Mouse (Mus musculus) lung, embryonic 14.5 days (tissue): ENCODE measurements around the gene Pdzd11. TPM values are rescaled to one million over a fixed set of nuclear protein-coding genes. Genes with fewer than 3 reads are reported as not detected.

Experiments
- ATAC-seq: fragments of 200-750 bp; cut with Nextera tagmentation; 2 replicates; pipeline ENCODE4 v1.8.0; 2017; ENCODE audit warnings: mild to moderate bottlenecking, moderate TSS enrichment, moderate library complexity; ENCODE audit not compliant: insufficient read depth
- DNase-seq: peaks from one replicate; pipeline ENCODE4 v3.0.0-alpha.2; 2015
- H3K27ac ChIP-seq: fragments of 300-500 bp; sonication (generic); 2 replicates; pipeline ENCODE4 v1.5.1; 2014; ENCODE audit warnings: low read depth, mild to moderate bottlenecking, moderate library complexity
- H3K27me3 ChIP-seq: fragments of 300-500 bp; sonication (generic); 2 replicates; pipeline ENCODE4 v1.6.1; 2014; ENCODE audit warnings: low read length, control low read depth; ENCODE audit not compliant: insufficient read depth
- H3K36me3 ChIP-seq: fragments of 300-500 bp; sonication (generic); 2 replicates; pipeline ENCODE4 v1.6.1; 2014; ENCODE audit warnings: control low read depth; ENCODE audit not compliant: insufficient read depth
- H3K4me1 ChIP-seq: fragments of 300-500 bp; sonication (generic); 2 replicates; pipeline ENCODE4 v1.6.1; 2014; ENCODE audit warnings: antibody characterized with exemption, control low read depth; ENCODE audit not compliant: insufficient read depth
- H3K4me2 ChIP-seq: fragments of 300-500 bp; sonication (generic); 2 replicates; pipeline ENCODE4 v1.6.1; 2014; ENCODE audit warnings: mild to moderate bottlenecking
- H3K4me3 ChIP-seq: fragments of 300-500 bp; sonication (generic); 2 replicates; pipeline ENCODE4 v1.5.1; 2014; ENCODE audit warnings: low read depth, low read length
- H3K9ac ChIP-seq: fragments of 300-500 bp; sonication (generic); 2 replicates; pipeline ENCODE4 v1.6.1; 2014
- H3K9me3 ChIP-seq: fragments of 300-500 bp; sonication (generic); 2 replicates; pipeline ENCODE4 v1.6.1; 2016; ENCODE audit warnings: low read depth, low read length, control low read depth
- CTCF ChIP-seq: IDR thresholded peaks from 2 replicates; pipeline ENCODE4 v1.5.1; 2016; ENCODE audit warnings: antibody characterized with exemption, low read depth
- WGBS: fragments of 180-500 bp; shearing (Covaris S2); extraction: QIAGEN DNeasy Blood & Tissue Kit; methylation state at CpG from one replicate; pipeline ENCODE4 v1.1.7; 2014; 5-methylcytosine and 5-hydroxymethylcytosine counted together
- polyA plus RNA-seq: library from polyadenylated mRNA; unstranded; fragments of >200 nt; fragmentation: Nextera tagmentation; extraction: Ambion mirVana; gene quantifications from 2 replicates; pipeline ENCODE4 v1.2.1, GENCODE M21; 2014

The Pdzd11 gene
- polyA plus RNA-seq, 1 experiment from 2014 or later: 100 TPM

- peaks cover 20% of the 10 kb centered on the region; the same call in 1 of the 2 replicates for H3K36me3 ChIP-seq
- no peak for DNase-seq
- TF ChIP-seq CTCF: no peak
- H3K27ac ChIP-seq: no peak overlapping the region
- H3K4me3 ChIP-seq: no peak overlapping the region
- H3K9me3 ChIP-seq: no peaks in the 10 kb centered on the region
- no peaks in the 10 kb centered on the region for H3K4me1 ChIP-seq
- no peaks in the 10 kb centered on the region for H3K27me3 ChIP-seq
- 86% methylated on average over 4 of the region's 4 CpGs for WGBS
- ATAC-seq: no peak
- no peak overlapping the region for H3K9ac ChIP-seq
- H3K4me2 ChIP-seq: no peak overlapping the region
Measured at GRCm38 (mm10) chrX:100624242-100624641, 2.1 kb downstream of the Pdzd11 start.

GRCm38 (mm10) chrX:100621366-100621765, 5.0 kb downstream of the Pdzd11 start:
- no peak overlapping the region for H3K4me3 ChIP-seq
- peak; percentile 21 for DNase-seq
- ATAC-seq: no peak
- peak; percentile 30 for TF ChIP-seq CTCF
- WGBS: 62% methylated on average over 2 of the region's 2 CpGs
- no peak overlapping the region for H3K9ac ChIP-seq
- no peaks in the 10 kb centered on the region for H3K27me3 ChIP-seq
- H3K36me3 ChIP-seq: peaks cover 15% of the 10 kb centered on the region; the same call in 1 of the 2 replicates
- no peak overlapping the region for H3K4me2 ChIP-seq
- no peak overlapping the region for H3K27ac ChIP-seq
- H3K9me3 ChIP-seq: no peaks in the 10 kb centered on the region
- no peaks in the 10 kb centered on the region for H3K4me1 ChIP-seq

- Histone ChIP-seq H3K36me3 (peaks cover 14% of the 10 kb centered on the region; the same call in 1 of the 2 replicates), H3K27me3 (no peaks in the 10 kb centered on the region), H3K4me2 (no peak overlapping the region), H3K9ac (no peak overlapping the region), H3K4me1 (no peaks in the 10 kb centered on the region), H3K9me3 (no peaks in the 10 kb centered on the region), H3K4me3 (no peak overlapping the region), H3K27ac (no peak overlapping the region)
- 55% methylated on average over 3 of the region's 3 CpGs for WGBS
- TF ChIP-seq CTCF: no peak
- DNase-seq (no peak), ATAC-seq (no peak)
Measured at GRCm38 (mm10) chrX:100618488-100618887, 7.9 kb downstream of the Pdzd11 start.

- H3K9ac ChIP-seq: no peak within 1 kb of the TSS
- no peaks in the 10 kb centered on the region for H3K4me1 ChIP-seq
- no peak within 1 kb of the TSS for H3K27ac ChIP-seq
- DNase-seq (no peak), ATAC-seq (no peak)
- H3K36me3 ChIP-seq: no peaks in the 10 kb centered on the region
- WGBS: 70% methylated on average over 1 of the region's 1 CpGs
- H3K4me2 ChIP-seq: no peak within 1 kb of the TSS
- TF ChIP-seq CTCF: no peak
- no peak within 1 kb of the TSS for H3K4me3 ChIP-seq
- no peaks in the 10 kb centered on the region for H3K27me3 ChIP-seq
- H3K9me3 ChIP-seq: no peaks in the 10 kb centered on the region
Measured at GRCm38 (mm10) chrX:100605314-100605713, 21.1 kb downstream of the Pdzd11 start, which contains the start of gene Arr3. Gene Arr3 (plus strand): TSS chrX:100605497.

- WGBS: 57% methylated on average over 4 of the region's 4 CpGs
Measured at GRCm38 (mm10) chrX:100599755-100600154, 26.6 kb downstream of the Pdzd11 start.

GRCm38 (mm10) chrX:100597439-100597838, 28.9 kb downstream of the Pdzd11 start:
- no peaks in the 10 kb centered on the region for H3K4me1 ChIP-seq
- ATAC-seq: peak; percentile 62; the same call in 1 of the 2 replicates
- peak; percentile 57 for TF ChIP-seq CTCF
- no peak overlapping the region for H3K27ac ChIP-seq
- H3K9ac ChIP-seq: no peak overlapping the region
- peak; percentile 72 for DNase-seq
- H3K4me2 ChIP-seq: no peak overlapping the region
- WGBS: 15% methylated on average over 5 of the region's 5 CpGs
- H3K27me3 ChIP-seq: no peaks in the 10 kb centered on the region
- no peak overlapping the region for H3K4me3 ChIP-seq
- no peaks in the 10 kb centered on the region for H3K9me3 ChIP-seq
- no peaks in the 10 kb centered on the region for H3K36me3 ChIP-seq

More at GRCm38 (mm10) chrX:100599755-100600154, 26.6 kb downstream of the Pdzd11 start:
- H3K4me1 ChIP-seq: no peaks in the 10 kb centered on the region
- TF ChIP-seq CTCF: no peak
- H3K9ac ChIP-seq: no peak overlapping the region
- DNase-seq (no peak), ATAC-seq (no peak)
- no peaks in the 10 kb centered on the region for H3K27me3 ChIP-seq
- H3K4me3 ChIP-seq: no peak overlapping the region
- no peak overlapping the region for H3K27ac ChIP-seq
- no peak overlapping the region for H3K4me2 ChIP-seq
- no peaks in the 10 kb centered on the region for H3K36me3 ChIP-seq
- H3K9me3 ChIP-seq: no peaks in the 10 kb centered on the region

- Histone ChIP-seq H3K27ac (no peak within 1 kb of the TSS), H3K36me3 (no peaks in the 10 kb centered on the region), H3K4me3 (no peak within 1 kb of the TSS), H3K4me2 (no peak within 1 kb of the TSS), H3K27me3 (no peaks in the 10 kb centered on the region), H3K9ac (no peak within 1 kb of the TSS), H3K9me3 (no peaks in the 10 kb centered on the region), H3K4me1 (no peaks in the 10 kb centered on the region)
- 53% methylated on average over 4 of the region's 4 CpGs for WGBS
- DNase-seq (no peak), ATAC-seq (no peak)
- no peak for TF ChIP-seq CTCF
Measured at GRCm38 (mm10) chrX:100594791-100595190, 31.6 kb downstream of the Pdzd11 start, which contains the start of gene P2ry4. Gene P2ry4 (minus strand): TSS chrX:100594869.

Other genes starting within 250 kb of the Pdzd11 start
- not detected in 2 replicates for gene Otud6a, start 197.6 kb downstream of the Pdzd11 start, polyA plus RNA-seq
- 0.62 and 1.0 TPM in 2 replicates for gene Awat2, start 183.9 kb downstream of the Pdzd11 start, polyA plus RNA-seq
- gene Igbp1, start 132.3 kb downstream of the Pdzd11 start, polyA plus RNA-seq: 43.6 and 43.8 TPM in 2 replicates
- gene Dgat2l6, start 101.7 kb downstream of the Pdzd11 start, polyA plus RNA-seq: not detected in 2 replicates
- not detected in 2 replicates for gene Awat1, start 54.3 kb downstream of the Pdzd11 start, polyA plus RNA-seq
- gene P2ry4, start 31.7 kb downstream of the Pdzd11 start, polyA plus RNA-seq: not detected in 2 replicates
- not detected in 2 replicates for gene Arr3, start 21.1 kb downstream of the Pdzd11 start, polyA plus RNA-seq
- gene Kif4, start 831 bp downstream of the Pdzd11 start, polyA plus RNA-seq: 41.5 and 45.0 TPM in 2 replicates
- 0.20 and 0.30 TPM in 2 replicates for gene Gdpd2, start 103.3 kb upstream of the Pdzd11 start, polyA plus RNA-seq
- 4.2 and 4.8 TPM in 2 replicates for gene Dlg3, start 141.2 kb upstream of the Pdzd11 start, polyA plus RNA-seq